Mouse (Mus musculus): Measurements from ENCODE around the gene Iffo2. TPM values are rescaled to one million over a fixed set of nuclear protein-coding genes. Genes with fewer than 3 reads are reported as not detected.

Gene Iffo2
- polyA plus RNA-seq, 1 experiment from 2014 or later = 2.4 TPM

DNA sequence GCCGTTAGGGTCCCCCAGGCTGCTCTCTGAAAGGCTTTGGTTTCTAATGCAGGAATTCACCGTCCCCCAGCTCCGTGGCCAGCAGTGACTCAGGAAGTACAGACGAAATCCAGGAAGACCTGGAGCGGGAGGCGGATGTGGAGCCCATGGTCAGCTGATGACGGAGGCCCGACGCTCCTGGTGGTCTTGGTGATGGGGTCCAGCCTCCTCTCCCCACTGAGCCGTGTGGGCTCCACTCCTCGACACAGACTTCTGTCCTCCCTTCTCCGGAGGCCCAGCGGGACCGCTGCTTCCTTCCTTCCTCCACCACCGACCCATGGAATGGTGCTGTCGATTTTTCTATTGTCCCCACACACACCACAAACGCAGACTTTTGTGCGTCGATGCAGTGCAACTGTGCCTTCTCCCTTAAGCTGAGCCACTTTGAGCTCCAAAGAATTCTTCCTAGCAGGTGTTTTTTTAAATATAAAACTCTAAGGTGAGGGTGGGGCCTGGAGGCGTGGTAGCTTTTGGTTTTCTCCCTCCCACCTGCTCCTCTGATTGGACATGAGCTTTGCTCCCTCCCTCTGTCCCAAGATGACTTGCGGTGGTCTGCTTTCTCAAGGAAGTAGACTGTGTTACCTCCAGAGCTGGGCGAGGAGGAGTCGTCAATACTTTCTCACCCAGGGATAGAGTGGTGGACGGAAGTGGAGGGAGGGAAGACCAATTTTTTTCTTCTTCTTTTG lies 86.1 kb downstream of the Iffo2 start:
- H3K27ac ChIP-seq (ENCODE audit: low read length) = peak overlapping the region; percentile 55
- H3K9ac ChIP-seq (ENCODE audit: low read length) = peak overlapping the region; percentile 65
- peaks cover 5% of the 10 kb centered on the region; the same call in 1 of the 2 replicates for H3K4me1 ChIP-seq (ENCODE audit: control insufficient read depth, insufficient read depth, low read length)
- no peaks in the 10 kb centered on the region; the same call in 1 of the 2 replicates for H3K9me3 ChIP-seq (replicated peaks; ENCODE audit: control insufficient read depth, low read length)
- H3K4me2 ChIP-seq (ENCODE audit: low read depth, low read length) = peak overlapping the region; percentile 50
- peak; percentile 81 for ATAC-seq (replicated peaks; ENCODE audit: extremely low read depth, insufficient read depth, low FRiP score)
- no peaks in the 10 kb centered on the region for H3K27me3 ChIP-seq (ENCODE audit: control insufficient read depth, insufficient read depth, low read length)
- 17% methylated on average over 24 of the region's 24 CpGs for WGBS
- H3K4me3 ChIP-seq (ENCODE audit: low read length) = peak overlapping the region; percentile 51
- H3K36me3 ChIP-seq (ENCODE audit: control insufficient read depth, insufficient read depth) = peaks cover 18% of the 10 kb centered on the region

DNA sequence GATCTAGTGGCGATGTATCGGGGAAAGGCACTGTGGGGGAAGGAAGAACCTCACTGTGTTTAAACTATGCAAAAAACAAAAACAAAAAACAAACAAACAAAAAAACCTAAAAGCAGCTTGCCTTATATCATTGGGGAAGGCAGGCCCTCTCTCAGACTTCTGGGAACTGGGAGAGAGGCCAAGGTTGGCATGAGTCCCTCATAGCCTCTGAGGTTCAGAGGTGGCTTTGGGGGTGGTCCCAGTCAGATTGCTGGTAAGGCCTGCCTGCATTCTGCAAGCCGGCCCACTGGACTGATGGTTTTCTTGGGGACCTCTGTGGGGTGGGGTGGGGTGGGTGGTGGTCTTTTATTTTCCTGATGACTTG lies 86.6 kb downstream of the Iffo2 start:
- Histone ChIP-seq H3K9me3 (replicated peaks; ENCODE audit: control insufficient read depth, low read length) (no peaks in the 10 kb centered on the region; the same call in 1 of the 2 replicates), H3K27me3 (ENCODE audit: control insufficient read depth, insufficient read depth, low read length) (no peaks in the 10 kb centered on the region), H3K27ac (ENCODE audit: low read length) (peak overlapping the region; percentile 55), H3K4me3 (ENCODE audit: low read length) (peak overlapping the region; percentile 51), H3K4me1 (ENCODE audit: control insufficient read depth, insufficient read depth, low read length) (peaks cover 5% of the 10 kb centered on the region; the same call in 1 of the 2 replicates), H3K9ac (ENCODE audit: low read length) (peak overlapping the region; percentile 65; the same call in 1 of the 2 replicates), H3K36me3 (ENCODE audit: control insufficient read depth, insufficient read depth) (peaks cover 18% of the 10 kb centered on the region), H3K4me2 (ENCODE audit: low read depth, low read length) (peak overlapping the region; percentile 50)
- WGBS = 57% methylated on average over 3 of the region's 3 CpGs
- ATAC-seq (replicated peaks; ENCODE audit: extremely low read depth, insufficient read depth, low FRiP score) = no peak

DNA sequence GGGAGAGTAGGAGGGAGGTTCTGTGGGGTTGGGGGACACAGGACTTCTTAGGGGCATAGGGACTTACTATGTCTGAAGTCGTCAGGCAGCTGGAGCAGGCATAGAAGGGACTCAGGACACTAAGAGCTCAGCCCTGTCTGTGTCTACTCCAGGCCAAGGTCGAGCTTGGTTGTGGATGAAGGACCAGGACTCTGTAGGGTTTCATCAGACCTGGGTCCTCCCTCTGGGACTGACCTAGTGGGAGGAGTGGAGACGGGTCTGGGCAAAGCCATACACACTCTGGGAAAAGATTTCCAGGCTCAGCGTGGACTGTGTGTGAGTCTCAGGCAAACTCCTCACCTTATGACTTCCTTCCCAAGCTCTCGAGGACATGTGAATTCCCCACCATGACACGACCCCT lies 89.4 kb downstream of the Iffo2 start:
- 77% methylated on average over 6 of the region's 6 CpGs for WGBS
- ATAC-seq (replicated peaks; ENCODE audit: extremely low read depth, insufficient read depth, low FRiP score) = no peak
- Histone ChIP-seq H3K4me2 (ENCODE audit: low read depth, low read length) (no peak overlapping the region), H3K9ac (ENCODE audit: low read length) (no peak overlapping the region), H3K27me3 (ENCODE audit: control insufficient read depth, insufficient read depth, low read length) (no peaks in the 10 kb centered on the region), H3K9me3 (replicated peaks; ENCODE audit: control insufficient read depth, low read length) (no peaks in the 10 kb centered on the region), H3K4me3 (ENCODE audit: low read length) (no peak overlapping the region), H3K4me1 (ENCODE audit: control insufficient read depth, insufficient read depth, low read length) (peaks cover 16% of the 10 kb centered on the region), H3K27ac (ENCODE audit: low read length) (no peak overlapping the region), H3K36me3 (ENCODE audit: control insufficient read depth, insufficient read depth) (peaks cover 2% of the 10 kb centered on the region; the same call in 1 of the 2 replicates)

DNA sequence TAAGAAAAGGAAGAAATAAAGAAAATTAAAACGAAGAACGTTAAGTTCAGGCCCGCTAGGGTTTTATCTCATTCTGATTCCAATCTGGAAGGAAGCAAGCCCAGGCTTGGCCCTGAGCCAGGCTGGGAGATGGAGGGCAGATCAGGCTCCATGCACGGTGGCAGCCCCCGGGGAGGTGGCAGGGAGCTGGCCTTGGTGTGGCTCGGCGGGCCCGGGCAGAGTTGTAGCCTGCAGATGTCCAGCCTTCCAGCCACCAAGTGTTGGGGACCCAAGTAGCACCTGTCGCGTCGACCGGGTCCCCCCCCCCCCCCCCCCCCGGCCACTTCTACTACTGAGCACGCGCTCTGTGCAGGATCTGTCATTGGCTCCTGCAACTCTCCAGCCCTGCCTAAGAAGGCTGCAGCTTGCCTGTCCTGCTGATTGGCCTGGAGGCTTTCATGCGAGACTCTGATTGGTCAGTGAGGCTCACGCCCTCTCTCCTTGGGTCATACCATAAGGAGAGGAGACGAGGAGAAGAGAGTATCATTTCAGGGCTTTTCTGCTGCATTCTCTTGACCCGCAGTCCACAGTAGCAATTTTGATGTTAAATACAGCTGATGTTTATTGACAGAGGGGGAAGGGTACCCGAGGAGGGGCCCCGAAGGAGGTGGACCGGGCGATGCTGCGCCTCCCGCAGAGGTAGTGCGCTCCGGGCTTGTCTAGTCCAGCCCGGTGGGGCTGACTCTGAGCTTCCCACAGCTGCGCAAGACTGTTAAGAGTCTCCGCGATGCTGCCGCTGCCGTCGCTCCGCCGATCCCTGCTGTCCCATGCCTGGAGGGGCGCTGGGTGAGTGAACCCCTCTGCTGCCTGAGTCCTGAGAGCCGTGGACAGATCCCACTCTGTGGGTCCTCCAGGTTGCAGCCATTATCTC lies 92.3 kb downstream of the Iffo2 start, which contains the start of gene Aldh4a1:
TSS of gene Aldh4a1 (plus strand) at position 494 of the 910 bp plus-strand sequence.
- Histone ChIP-seq H3K9me3 (replicated peaks; ENCODE audit: control insufficient read depth, low read length) (no peaks in the 10 kb centered on the region), H3K9ac (ENCODE audit: low read length) (peak within 1 kb of the TSS; percentile 87), H3K4me1 (ENCODE audit: control insufficient read depth, insufficient read depth, low read length) (peaks cover 11% of the 10 kb centered on the region), H3K36me3 (ENCODE audit: control insufficient read depth, insufficient read depth) (no peaks in the 10 kb centered on the region), H3K4me3 (ENCODE audit: low read length) (peak within 1 kb of the TSS; percentile 79), H3K27me3 (ENCODE audit: control insufficient read depth, insufficient read depth, low read length) (no peaks in the 10 kb centered on the region), H3K4me2 (ENCODE audit: low read depth, low read length) (peak within 1 kb of the TSS; percentile 95), H3K27ac (ENCODE audit: low read length) (peak within 1 kb of the TSS; percentile 87)
- ATAC-seq (replicated peaks; ENCODE audit: extremely low read depth, insufficient read depth, low FRiP score) = peak; percentile 99
- WGBS = under 1% methylated on average over 36 of the region's 38 CpGs

DNA sequence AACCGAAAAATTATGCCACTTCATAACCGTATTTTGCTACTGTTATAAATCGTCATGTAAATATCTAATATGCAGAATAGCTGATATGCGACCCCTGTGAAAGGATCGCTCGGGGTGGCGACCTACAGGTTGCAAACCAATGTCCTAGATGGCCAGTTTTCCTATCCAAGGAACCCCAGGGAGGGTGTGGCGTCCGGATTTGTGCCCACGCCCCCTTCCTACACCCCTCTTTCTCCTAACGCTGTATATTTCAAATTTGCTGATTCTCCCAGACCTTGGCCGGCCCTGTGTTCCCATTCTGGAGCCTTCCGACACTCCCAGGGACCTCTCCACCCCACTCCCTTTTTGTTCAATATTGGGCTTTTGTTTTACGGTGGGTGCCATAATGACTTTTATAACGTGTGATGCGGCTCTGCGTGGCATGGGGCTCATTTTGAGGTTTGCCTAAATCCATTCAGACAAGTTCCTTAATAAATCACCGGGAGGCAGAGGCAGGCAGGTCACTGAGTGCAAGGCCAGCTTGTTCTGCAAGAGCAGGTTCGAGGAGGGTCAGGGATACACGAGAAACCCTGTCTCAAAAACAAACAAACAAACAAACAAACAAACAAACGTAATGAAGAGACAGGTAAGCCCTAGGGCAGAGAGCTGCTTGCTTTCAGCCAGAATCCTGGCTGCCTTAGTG lies 93.2 kb downstream of the Iffo2 start:
- H3K4me3 ChIP-seq (ENCODE audit: low read length) = peak overlapping the region; percentile 79
- no peak overlapping the region for H3K27ac ChIP-seq (ENCODE audit: low read length)
- 26% methylated on average over 21 of the region's 21 CpGs for WGBS
- no peaks in the 10 kb centered on the region for H3K27me3 ChIP-seq (ENCODE audit: control insufficient read depth, insufficient read depth, low read length)
- H3K36me3 ChIP-seq (ENCODE audit: control insufficient read depth, insufficient read depth) = no peaks in the 10 kb centered on the region
- H3K4me1 ChIP-seq (ENCODE audit: control insufficient read depth, insufficient read depth, low read length) = peaks cover 11% of the 10 kb centered on the region
- ATAC-seq (replicated peaks; ENCODE audit: extremely low read depth, insufficient read depth, low FRiP score) = no peak
- H3K4me2 ChIP-seq (ENCODE audit: low read depth, low read length) = peak overlapping the region; percentile 95
- no peaks in the 10 kb centered on the region for H3K9me3 ChIP-seq (replicated peaks; ENCODE audit: control insufficient read depth, low read length)
- peak overlapping the region; percentile 87 for H3K9ac ChIP-seq (ENCODE audit: low read length)

DNA sequence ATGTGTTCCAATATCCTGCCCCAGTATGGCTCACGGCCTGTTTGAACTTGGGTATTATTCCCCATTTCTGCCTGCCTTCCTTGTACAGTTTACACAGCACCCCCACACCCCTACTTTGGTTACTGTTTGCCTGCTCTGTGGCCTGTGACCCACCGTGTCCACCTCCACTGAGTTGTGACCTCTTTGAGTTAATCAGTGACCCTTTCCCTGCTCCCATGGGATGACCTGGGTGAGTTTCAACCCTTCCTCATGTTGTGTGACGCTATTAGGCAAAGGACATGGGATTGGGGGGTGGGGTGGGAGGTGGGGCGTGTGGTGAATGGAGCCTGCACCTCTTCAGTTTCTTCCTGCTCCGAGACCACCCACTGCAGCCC lies 93.8 kb downstream of the Iffo2 start:
- 61% methylated on average over 5 of the region's 5 CpGs for WGBS
- peak overlapping the region; percentile 95 for H3K4me2 ChIP-seq (ENCODE audit: low read depth, low read length)
- 0 out of 2 replicates have a peak overlapping the region, but pooled peaks have one; percentile 26 for H3K9ac ChIP-seq (ENCODE audit: low read length)
- H3K4me3 ChIP-seq (ENCODE audit: low read length) = peak overlapping the region; percentile 79; the same call in 1 of the 2 replicates
- no peaks in the 10 kb centered on the region for H3K27me3 ChIP-seq (ENCODE audit: control insufficient read depth, insufficient read depth, low read length)
- no peaks in the 10 kb centered on the region for H3K36me3 ChIP-seq (ENCODE audit: control insufficient read depth, insufficient read depth)
- ATAC-seq (replicated peaks; ENCODE audit: extremely low read depth, insufficient read depth, low FRiP score) = no peak
- H3K4me1 ChIP-seq (ENCODE audit: control insufficient read depth, insufficient read depth, low read length) = peaks cover 11% of the 10 kb centered on the region
- H3K9me3 ChIP-seq (replicated peaks; ENCODE audit: control insufficient read depth, low read length) = no peaks in the 10 kb centered on the region
- H3K27ac ChIP-seq (ENCODE audit: low read length) = no peak overlapping the region

DNA sequence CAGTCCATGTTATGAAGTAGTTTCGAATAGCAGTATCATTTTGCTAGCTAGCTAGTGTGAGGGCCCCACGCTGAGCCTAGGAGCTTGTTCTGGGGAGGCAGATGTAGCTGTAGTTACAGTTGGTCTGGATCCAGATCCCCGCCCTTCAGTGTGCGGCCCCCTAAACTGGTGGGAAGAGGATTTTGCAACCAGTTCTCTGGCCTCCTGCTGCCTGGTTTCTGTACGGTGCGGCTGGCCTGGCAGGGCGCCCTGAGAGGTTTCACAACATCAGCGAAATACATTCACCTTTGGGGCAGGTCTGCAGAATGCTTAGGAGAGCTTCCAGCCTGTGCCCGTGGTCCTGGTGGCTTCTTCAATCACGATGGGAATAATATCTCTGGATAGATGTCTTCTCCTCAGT lies 94.4 kb downstream of the Iffo2 start:
- Histone ChIP-seq H3K9ac (ENCODE audit: low read length) (no peak overlapping the region), H3K36me3 (ENCODE audit: control insufficient read depth, insufficient read depth) (no peaks in the 10 kb centered on the region), H3K9me3 (replicated peaks; ENCODE audit: control insufficient read depth, low read length) (no peaks in the 10 kb centered on the region), H3K27ac (ENCODE audit: low read length) (no peak overlapping the region), H3K4me1 (ENCODE audit: control insufficient read depth, insufficient read depth, low read length) (peaks cover 11% of the 10 kb centered on the region), H3K4me3 (ENCODE audit: low read length) (no peak overlapping the region), H3K4me2 (ENCODE audit: low read depth, low read length) (no peak overlapping the region), H3K27me3 (ENCODE audit: control insufficient read depth, insufficient read depth, low read length) (no peaks in the 10 kb centered on the region)
- no peak for ATAC-seq (replicated peaks; ENCODE audit: extremely low read depth, insufficient read depth, low FRiP score)
- whole genome bisulfite sequencing = 65% methylated on average over 10 of the region's 10 CpGs

DNA sequence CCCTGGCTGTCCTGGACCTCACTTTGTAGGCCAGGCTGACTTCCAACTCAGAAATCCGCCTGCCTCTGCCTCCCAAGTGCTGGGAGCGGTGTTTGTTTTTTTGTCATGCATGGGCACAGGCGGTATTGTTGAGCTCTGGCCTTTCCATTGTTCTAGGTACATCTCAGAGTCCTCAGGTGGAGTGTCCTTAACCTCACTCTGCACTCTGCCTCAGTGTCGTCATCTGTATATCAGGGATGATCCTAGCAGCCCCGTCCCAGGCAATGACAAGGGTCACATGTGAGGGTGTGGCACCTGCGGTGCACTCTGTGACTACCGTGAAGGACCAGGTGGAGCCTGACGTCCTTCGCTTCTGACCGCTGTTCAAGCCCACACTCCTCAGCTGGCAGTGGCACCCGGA lies 97.0 kb downstream of the Iffo2 start:
- Histone ChIP-seq H3K9me3 (replicated peaks; ENCODE audit: control insufficient read depth, low read length) (no peaks in the 10 kb centered on the region), H3K27me3 (ENCODE audit: control insufficient read depth, insufficient read depth, low read length) (no peaks in the 10 kb centered on the region), H3K4me2 (ENCODE audit: low read depth, low read length) (no peak overlapping the region), H3K27ac (ENCODE audit: low read length) (no peak overlapping the region), H3K9ac (ENCODE audit: low read length) (no peak overlapping the region), H3K4me1 (ENCODE audit: control insufficient read depth, insufficient read depth, low read length) (peaks cover 8% of the 10 kb centered on the region), H3K4me3 (ENCODE audit: low read length) (no peak overlapping the region), H3K36me3 (ENCODE audit: control insufficient read depth, insufficient read depth) (no peaks in the 10 kb centered on the region)
- WGBS = 90% methylated on average over 11 of the region's 11 CpGs
- ATAC-seq (replicated peaks; ENCODE audit: extremely low read depth, insufficient read depth, low FRiP score) = no peak

Measured in heart, embryonic 16.5 days (tissue).